Mouse (Mus musculus) granulocyte monocyte progenitor cell, adult 5-6 weeks (primary cell): ENCODE results near the gene Ms4a4a. TPM values are rescaled to one million over a fixed set of nuclear protein-coding genes. Genes with fewer than 3 reads are reported as not detected.
A peak's percentile ranks its signal among the peaks of the same experiment; 100 is the strongest.
"Not testable (repeated sequence)": the region's sequence is repeated elsewhere in the genome, so short reads cannot be mapped to it uniquely, and the experiment has no call there.

Experiments used
- ATAC-seq: replicated peaks from 2 replicates; pipeline ENCODE4 v1.8.0; 2016; ENCODE audit warnings: mild to moderate bottlenecking, moderate TSS enrichment, inconsistent platforms; ENCODE audit not compliant: poor library complexity, severe bottlenecking
- total RNA-seq, 2 experiments: library from RNA; stranded (forward) in 1 of 2; stranded (reverse) in 1 of 2; fragments of 200-712, 200-1000 nt in 1 of 2; fragments of >200 nt in 1 of 2; fragmentation: Nextera tagmentation in 1 of 2; gene quantifications; 2 replicates each; pipeline ENCODE4 v1.2.3; 2014 to 2017

The Ms4a4a gene
- total RNA-seq, 2 experiments from 2014 or later = not detected

DNA sequence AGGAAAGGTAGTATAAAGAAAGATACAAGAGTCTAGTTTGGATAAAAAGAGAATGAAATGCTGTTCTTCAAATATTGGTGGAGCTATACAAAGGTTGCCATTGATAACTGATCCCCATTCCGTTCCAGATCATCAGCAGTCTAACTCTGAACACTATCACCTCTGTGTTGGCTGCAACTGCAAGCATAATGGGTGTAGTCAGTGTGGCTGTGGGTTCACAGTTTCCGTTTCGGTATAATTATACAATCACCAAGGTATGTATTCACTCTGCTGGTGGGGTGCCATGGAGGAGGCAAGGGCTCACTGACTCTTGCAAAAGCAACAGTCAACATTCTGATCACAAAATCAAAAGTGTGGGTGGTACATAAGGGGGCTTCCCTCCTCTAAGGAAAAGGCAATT, 43.5 kb downstream of the Ms4a4a start:
- not testable (repeated sequence) for ATAC-seq

- ATAC-seq = peak; percentile 100
Observed at GRCm38 (mm10) chr19:11431209-11431608, 55.9 kb downstream of the Ms4a4a start.

- no peak for ATAC-seq
Observed at GRCm38 (mm10) chr19:11435058-11435834, 59.9 kb downstream of the Ms4a4a start.

Other genes starting within 250 kb of the Ms4a4a start
- gene 1700017D01Rik, start 244.6 kb upstream of the Ms4a4a start, total RNA-seq (2014; fragmentation: Nextera tagmentation) = not detected in 2 replicates
- not detected in 2 replicates for gene 1700017D01Rik, start 244.6 kb upstream of the Ms4a4a start, total RNA-seq (2017)
- not detected in 2 replicates for gene 1700025F22Rik, start 210.2 kb upstream of the Ms4a4a start, total RNA-seq (2014; fragmentation: Nextera tagmentation)
- not detected in 2 replicates for gene 1700025F22Rik, start 210.2 kb upstream of the Ms4a4a start, total RNA-seq (2017)
- not detected in 2 replicates for gene Ms4a13, start 178.8 kb upstream of the Ms4a4a start, total RNA-seq (2014; fragmentation: Nextera tagmentation)
- gene Ms4a13, start 178.8 kb upstream of the Ms4a4a start, total RNA-seq (2017) = not detected in 2 replicates
- not detected in 2 replicates for gene Ms4a12, start 143.1 kb upstream of the Ms4a4a start, total RNA-seq (2014; fragmentation: Nextera tagmentation)
- gene Ms4a12, start 143.1 kb upstream of the Ms4a4a start, total RNA-seq (2017) = not detected in 2 replicates
- gene Ms4a1, start 109.3 kb upstream of the Ms4a4a start, total RNA-seq (2014; fragmentation: Nextera tagmentation) = not detected in 2 replicates
- gene Ms4a1, start 109.3 kb upstream of the Ms4a4a start, total RNA-seq (2017) = not detected in 2 replicates
- not detected in 2 replicates for gene Ms4a5, start 91.7 kb upstream of the Ms4a4a start, total RNA-seq (2014; fragmentation: Nextera tagmentation)
- not detected in 2 replicates for gene Ms4a5, start 91.7 kb upstream of the Ms4a4a start, total RNA-seq (2017)
- not detected in 2 replicates for gene Ms4a14, start 61.1 kb upstream of the Ms4a4a start, total RNA-seq (2014; fragmentation: Nextera tagmentation)
- gene Ms4a14, start 61.1 kb upstream of the Ms4a4a start, total RNA-seq (2017) = not detected in 2 replicates
- not detected in 2 replicates for gene Ms4a7, start 39.4 kb upstream of the Ms4a4a start, total RNA-seq (2014; fragmentation: Nextera tagmentation)
- gene Ms4a7, start 39.4 kb upstream of the Ms4a4a start, total RNA-seq (2017) = not detected in 2 replicates
- gene Ms4a4c, start 29.2 kb downstream of the Ms4a4a start, total RNA-seq (2014; fragmentation: Nextera tagmentation) = 11.5 and 20.2 TPM in 2 replicates
- gene Ms4a4c, start 29.2 kb downstream of the Ms4a4a start, total RNA-seq (2017) = 13.5 and 19.6 TPM in 2 replicates
- 2.2 and 2.3 TPM in 2 replicates for gene Ms4a4b, start 68.0 kb downstream of the Ms4a4a start, total RNA-seq (2014; fragmentation: Nextera tagmentation)
- 0.10 and 2.6 TPM in 2 replicates for gene Ms4a4b, start 68.0 kb downstream of the Ms4a4a start, total RNA-seq (2017)
- gene Ms4a6c, start 93.8 kb downstream of the Ms4a4a start, total RNA-seq (2014; fragmentation: Nextera tagmentation) = 271 and 272 TPM in 2 replicates
- gene Ms4a6c, start 93.8 kb downstream of the Ms4a4a start, total RNA-seq (2017) = 201 and 211 TPM in 2 replicates
- gene Gm8369, start 110.4 kb downstream of the Ms4a4a start, total RNA-seq (2014; fragmentation: Nextera tagmentation) = 4.9 and 9.0 TPM in 2 replicates
- 1.4 and 2.0 TPM in 2 replicates for gene Gm8369, start 110.4 kb downstream of the Ms4a4a start, total RNA-seq (2017)
- gene Ms4a6b, start 141.0 kb downstream of the Ms4a4a start, total RNA-seq (2014; fragmentation: Nextera tagmentation) = 39.1 and 44.2 TPM in 2 replicates
- 28.3 and 30.5 TPM in 2 replicates for gene Ms4a6b, start 141.0 kb downstream of the Ms4a4a start, total RNA-seq (2017)
- gene Ms4a4d, start 161.3 kb downstream of the Ms4a4a start, total RNA-seq (2014; fragmentation: Nextera tagmentation) = not detected in 2 replicates
- gene Ms4a4d, start 161.3 kb downstream of the Ms4a4a start, total RNA-seq (2017) = not detected in 2 replicates
- 3.6 and 6.2 TPM in 2 replicates for gene Ms4a6d, start 229.3 kb downstream of the Ms4a4a start, total RNA-seq (2014; fragmentation: Nextera tagmentation)
- 2.4 and 2.7 TPM in 2 replicates for gene Ms4a6d, start 229.3 kb downstream of the Ms4a4a start, total RNA-seq (2017)
- 21.5 and 44.3 TPM in 2 replicates for gene Ms4a2, start 248.2 kb downstream of the Ms4a4a start, total RNA-seq (2014; fragmentation: Nextera tagmentation)
- gene Ms4a2, start 248.2 kb downstream of the Ms4a4a start, total RNA-seq (2017) = 35.0 and 40.7 TPM in 2 replicates